Mouse (Mus musculus) limb, embryonic 13.5 days (tissue): Measurements from ENCODE around the gene Abcd1. TPM values are rescaled to one million over a fixed set of nuclear protein-coding genes. Genes with fewer than 3 reads are reported as not detected.
"Not testable (repeated sequence)": the region's sequence is repeated elsewhere in the genome, so short reads cannot be mapped to it uniquely, and the experiment has no call there.

ENCODE experiments used
- ATAC-seq: fragments of 200-750 bp; cut with Nextera tagmentation; 2 replicates; pipeline ENCODE4 v1.8.0; 2017; ENCODE audit warnings: low read depth, moderate number of reproducible peaks, moderate TSS enrichment; ENCODE audit not compliant: low FRiP score
- H3K27ac ChIP-seq: fragments of 300-500 bp; sonication (generic); 2 replicates; pipeline ENCODE4 v1.5.1; 2015; ENCODE audit warnings: inconsistent platforms, mild to moderate bottlenecking, moderate library complexity
- H3K27me3 ChIP-seq: fragments of 300-500 bp; sonication (generic); 2 replicates; pipeline ENCODE4 v1.6.1; 2015; ENCODE audit warnings: mild to moderate bottlenecking, inconsistent platforms
- H3K36me3 ChIP-seq: fragments of 300-500 bp; sonication (generic); 2 replicates; pipeline ENCODE4 v1.6.1; 2015; ENCODE audit warnings: inconsistent platforms, mild to moderate bottlenecking, moderate library complexity
- H3K4me1 ChIP-seq: fragments of 300-500 bp; sonication (generic); 2 replicates; pipeline ENCODE4 v1.6.1; 2015; ENCODE audit warnings: inconsistent platforms
- H3K4me2 ChIP-seq: fragments of 300-500 bp; sonication (generic); replicated peaks from 2 replicates; pipeline ENCODE4 v1.6.1; 2015; ENCODE audit warnings: inconsistent platforms, mild to moderate bottlenecking, moderate library complexity
- H3K4me3 ChIP-seq: fragments of 300-500 bp; sonication (generic); 2 replicates; pipeline ENCODE4 v1.5.1; 2015; ENCODE audit warnings: moderate library complexity, mild to moderate bottlenecking, inconsistent platforms
- H3K9ac ChIP-seq: fragments of 300-500 bp; sonication (generic); 2 replicates; pipeline ENCODE4 v1.6.1; 2015; ENCODE audit warnings: mild to moderate bottlenecking, inconsistent platforms
- H3K9me3 ChIP-seq: fragments of 300-500 bp; sonication (generic); 2 replicates; pipeline ENCODE4 v1.6.1; 2016; ENCODE audit warnings: inconsistent platforms
- WGBS: fragments of 180-500 bp; shearing (Covaris S2); methylation state at CpG from one replicate; pipeline ENCODE4 v1.1.7; 2015; 5-methylcytosine and 5-hydroxymethylcytosine counted together
- polyA plus RNA-seq: library from polyadenylated mRNA; unstranded; fragments of >200 nt; fragmentation: Nextera tagmentation; extraction: Ambion mirVana; gene quantifications from 2 replicates; pipeline ENCODE4 v1.2.1, GENCODE M21; 2015

Gene Abcd1
- polyA plus RNA-seq, 1 experiment from 2014 or later = 17.1 TPM

GRCm38 (mm10) chrX:73700472-73700871 is 15.9 kb upstream of the Abcd1 start:
- WGBS = 81% methylated on average over 1 of the region's 1 CpGs
- H3K9ac ChIP-seq = no peak overlapping the region
- H3K27me3 ChIP-seq = no peaks in the 10 kb centered on the region
- H3K9me3 ChIP-seq = no peaks in the 10 kb centered on the region
- H3K27ac ChIP-seq = no peak overlapping the region
- ATAC-seq = no peak
- H3K36me3 ChIP-seq = peaks cover 18% of the 10 kb centered on the region
- H3K4me2 ChIP-seq = no peak overlapping the region
- H3K4me3 ChIP-seq = no peak overlapping the region
- H3K4me1 ChIP-seq = no peaks in the 10 kb centered on the region

GRCm38 (mm10) chrX:73715476-73716108 is 805 bp upstream of the Abcd1 start:
- peak overlapping the region; percentile 72; the same call in 1 of the 2 replicates for H3K27ac ChIP-seq
- H3K9ac ChIP-seq = peak overlapping the region; percentile 73
- H3K9me3 ChIP-seq = no peaks in the 10 kb centered on the region
- H3K4me1 ChIP-seq = peaks cover 32% of the 10 kb centered on the region
- peak overlapping the region; percentile 57 for H3K4me3 ChIP-seq
- peaks cover 15% of the 10 kb centered on the region; the same call in 1 of the 2 replicates for H3K36me3 ChIP-seq
- H3K27me3 ChIP-seq = 0 out of 2 replicates have a peak, but pooled peaks cover 3% of the 10 kb centered on the region
- ATAC-seq = peak; percentile 34
- WGBS = 30% methylated on average over 21 of the region's 21 CpGs
- H3K4me2 ChIP-seq = peak overlapping the region; percentile 69

- no peaks in the 10 kb centered on the region for H3K9me3 ChIP-seq
- peak overlapping the region; percentile 57 for H3K4me3 ChIP-seq
- peak overlapping the region; percentile 75 for H3K27ac ChIP-seq
- peak; percentile 39 for ATAC-seq
- H3K36me3 ChIP-seq = 0 out of 2 replicates have a peak, but pooled peaks cover 5% of the 10 kb centered on the region
- peak overlapping the region; percentile 71 for H3K4me2 ChIP-seq
- H3K27me3 ChIP-seq = 0 out of 2 replicates have a peak, but pooled peaks cover 3% of the 10 kb centered on the region
- H3K9ac ChIP-seq = peak overlapping the region; percentile 62
- 35% methylated on average over 30 of the region's 30 CpGs for WGBS
- H3K4me1 ChIP-seq = peaks cover 32% of the 10 kb centered on the region
Observed at GRCm38 (mm10) chrX:73716709-73717545, 530 bp downstream of the Abcd1 start.

- Histone ChIP-seq H3K27ac (no peak overlapping the region), H3K9ac (peak overlapping the region; percentile 62; the same call in 1 of the 2 replicates), H3K9me3 (no peaks in the 10 kb centered on the region), H3K4me3 (peak overlapping the region; percentile 57), H3K36me3 (no peaks in the 10 kb centered on the region), H3K4me2 (peak overlapping the region; percentile 71), H3K4me1 (peaks cover 32% of the 10 kb centered on the region), H3K27me3 (0 out of 2 replicates have a peak, but pooled peaks cover 3% of the 10 kb centered on the region)
- 61% methylated on average over 11 of the region's 11 CpGs for WGBS
- ATAC-seq = no peak
Observed at GRCm38 (mm10) chrX:73717667-73718066, 1.3 kb downstream of the Abcd1 start.

- no peak overlapping the region for H3K4me3 ChIP-seq
- H3K27ac ChIP-seq = no peak overlapping the region
- H3K9me3 ChIP-seq = no peaks in the 10 kb centered on the region
- 40% methylated on average over 3 of the region's 3 CpGs for WGBS
- no peak overlapping the region for H3K9ac ChIP-seq
- H3K4me2 ChIP-seq = peak overlapping the region; percentile 71
- ATAC-seq = no peak
- H3K36me3 ChIP-seq = no peaks in the 10 kb centered on the region
- H3K27me3 ChIP-seq = 0 out of 2 replicates have a peak, but pooled peaks cover 3% of the 10 kb centered on the region
- H3K4me1 ChIP-seq = peaks cover 32% of the 10 kb centered on the region
Observed at GRCm38 (mm10) chrX:73718271-73718670, 1.9 kb downstream of the Abcd1 start.

- Histone ChIP-seq H3K9ac (no peak overlapping the region), H3K36me3 (no peaks in the 10 kb centered on the region), H3K4me3 (no peak overlapping the region), H3K4me1 (peaks cover 32% of the 10 kb centered on the region), H3K4me2 (peak overlapping the region; percentile 71), H3K9me3 (no peaks in the 10 kb centered on the region), H3K27me3 (0 out of 2 replicates have a peak, but pooled peaks cover 3% of the 10 kb centered on the region), H3K27ac (no peak overlapping the region)
- ATAC-seq = no peak
- 46% methylated on average over 5 of the region's 5 CpGs for WGBS
Observed at GRCm38 (mm10) chrX:73718686-73719362, 2.4 kb downstream of the Abcd1 start.

- Histone ChIP-seq H3K9me3 (no peaks in the 10 kb centered on the region), H3K27ac (no peak overlapping the region), H3K4me3 (no peak overlapping the region), H3K9ac (no peak overlapping the region), H3K27me3 (no peaks in the 10 kb centered on the region), H3K4me2 (no peak overlapping the region), H3K4me1 (no peaks in the 10 kb centered on the region), H3K36me3 (peaks cover 12% of the 10 kb centered on the region; the same call in 1 of the 2 replicates)
- WGBS = 38% methylated on average over 1 of the region's 1 CpGs
- no peak for ATAC-seq
Observed at GRCm38 (mm10) chrX:73730908-73731307, 14.5 kb downstream of the Abcd1 start.

- Histone ChIP-seq H3K27me3 (no peaks in the 10 kb centered on the region), H3K27ac (no peak overlapping the region), H3K9me3 (no peaks in the 10 kb centered on the region), H3K9ac (no peak overlapping the region), H3K4me1 (no peaks in the 10 kb centered on the region), H3K36me3 (no peaks in the 10 kb centered on the region), H3K4me3 (no peak overlapping the region), H3K4me2 (no peak overlapping the region)
- 100% methylated on average over 1 of the region's 1 CpGs for WGBS
- ATAC-seq = no peak
Observed at GRCm38 (mm10) chrX:73738155-73738554, 21.8 kb downstream of the Abcd1 start.

- no peak overlapping the region for H3K4me2 ChIP-seq
- no peak for ATAC-seq
- no peaks in the 10 kb centered on the region for H3K36me3 ChIP-seq
- no peak overlapping the region for H3K4me3 ChIP-seq
- H3K27me3 ChIP-seq = no peaks in the 10 kb centered on the region
- no peak overlapping the region for H3K27ac ChIP-seq
- H3K9me3 ChIP-seq = no peaks in the 10 kb centered on the region
- WGBS = 63% methylated on average over 5 of the region's 5 CpGs
- H3K4me1 ChIP-seq = no peaks in the 10 kb centered on the region
- H3K9ac ChIP-seq = no peak overlapping the region
Observed at GRCm38 (mm10) chrX:73739151-73739550, 22.8 kb downstream of the Abcd1 start.

- not testable (repeated sequence) for H3K27me3 ChIP-seq, H3K4me2 ChIP-seq, H3K4me1 ChIP-seq, H3K9ac ChIP-seq, ATAC-seq, H3K9me3 ChIP-seq, H3K36me3 ChIP-seq, H3K27ac ChIP-seq, H3K4me3 ChIP-seq
- 92% methylated on average over 7 of the region's 7 CpGs for WGBS
Observed at GRCm38 (mm10) chrX:73739841-73740240, 23.4 kb downstream of the Abcd1 start.

GRCm38 (mm10) chrX:73744774-73745481 is 28.5 kb downstream of the Abcd1 start:
- Histone ChIP-seq H3K36me3 (no peaks in the 10 kb centered on the region), H3K27me3 (no peaks in the 10 kb centered on the region), H3K4me3 (no peak overlapping the region), H3K4me2 (no peak overlapping the region), H3K9me3 (no peaks in the 10 kb centered on the region), H3K9ac (no peak overlapping the region), H3K4me1 (no peaks in the 10 kb centered on the region), H3K27ac (no peak overlapping the region)
- ATAC-seq = no peak
- whole genome bisulfite sequencing = 70% methylated on average over 1 of the region's 1 CpGs
